Mouse (Mus musculus): Measurements from ENCODE around the gene Ttbk1. TPM values are rescaled to one million over a fixed set of nuclear protein-coding genes. Genes with fewer than 3 reads are reported as not detected.

Gene Ttbk1
- 0.01 TPM in 2 replicates for polyA plus RNA-seq (2012)

DNA sequence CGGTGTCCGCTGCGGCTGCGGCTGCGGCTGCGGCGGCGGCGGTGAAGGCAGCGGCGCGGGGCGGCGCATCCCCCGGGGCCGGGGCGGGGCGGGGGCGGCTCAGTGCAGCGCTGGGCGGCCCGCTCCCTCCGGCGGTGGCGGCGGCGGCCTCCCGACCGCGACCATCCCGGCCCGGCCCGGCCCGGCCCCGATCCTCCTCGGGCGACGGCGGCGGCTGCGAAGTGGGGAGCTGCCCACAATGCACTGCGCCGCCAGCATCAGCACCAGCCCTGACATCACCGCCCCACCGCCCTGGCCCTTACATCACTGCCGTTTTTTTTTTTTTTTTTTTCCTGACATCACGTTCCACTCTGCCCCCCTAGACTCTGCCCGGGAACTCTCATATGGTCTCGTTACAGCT lies at the start of gene Ttbk1:
Gene Ttbk1 (minus strand): TSS at position 245 of the 400 bp plus-strand sequence.
- Histone ChIP-seq H3K36me3 (ENCODE audit: control insufficient read depth) (no peaks in the 10 kb centered on the region), H3K27me3 (ENCODE audit: control insufficient read depth) (peaks cover 74% of the 10 kb centered on the region), H3K9me3 (ENCODE audit: control insufficient read depth, low read length) (peaks cover 3% of the 10 kb centered on the region; the same call in 1 of the 2 replicates), H3K4me1 (ENCODE audit: control insufficient read depth) (no peaks in the 10 kb centered on the region), H3K4me3 (replicated peaks) (no peak within 1 kb of the TSS)
- TF ChIP-seq TAL1 (IDR thresholded peaks at IDR 0.05; ENCODE audit: low read length) (no peak), GATA1 (IDR thresholded peaks at IDR 0.05; ENCODE audit: low read length) (no peak)

DNA sequence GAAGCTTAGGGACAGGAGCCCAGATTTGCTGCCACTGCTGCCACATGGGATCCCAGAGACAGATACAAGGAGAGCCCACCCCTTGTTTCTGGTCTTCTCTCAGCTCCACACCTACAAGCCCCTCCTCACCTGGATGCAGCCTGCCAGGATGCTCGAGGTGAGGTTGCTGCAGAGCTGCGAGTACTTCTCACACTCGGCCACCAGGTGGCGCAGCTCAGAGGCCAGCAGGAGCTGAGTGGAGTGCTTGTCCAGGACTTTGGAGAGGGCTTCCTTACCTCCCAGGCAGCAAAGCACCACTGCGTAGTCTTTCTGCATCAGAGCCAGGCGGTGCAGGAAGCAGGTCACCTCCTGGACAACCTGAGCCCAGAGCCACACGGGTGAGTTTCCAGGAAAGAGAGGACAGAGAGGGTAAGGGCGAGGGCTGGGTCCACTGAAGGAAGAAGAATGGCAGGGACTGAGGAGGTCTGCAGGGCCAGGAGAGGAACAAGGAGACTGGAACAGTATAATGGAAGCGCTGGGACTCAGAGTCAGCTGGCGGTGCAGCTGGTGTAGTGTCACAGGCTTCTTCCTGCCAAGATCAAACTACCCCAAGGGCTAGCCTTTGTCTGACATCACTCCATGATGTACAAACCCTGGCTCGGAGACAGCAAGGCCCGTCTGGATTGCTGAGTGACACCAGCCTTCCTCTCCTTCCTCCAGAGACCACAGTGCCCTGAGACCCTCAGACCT lies 38.3 kb upstream of the Ttbk1 start:
- Histone ChIP-seq H3K9me3 (ENCODE audit: control insufficient read depth, low read length) (no peaks in the 10 kb centered on the region), H3K36me3 (ENCODE audit: control insufficient read depth) (no peaks in the 10 kb centered on the region), H3K4me3 (replicated peaks) (no peak overlapping the region), H3K4me1 (ENCODE audit: control insufficient read depth) (no peaks in the 10 kb centered on the region), H3K27me3 (ENCODE audit: control insufficient read depth) (peaks cover 14% of the 10 kb centered on the region)
- no peak for TF ChIP-seq TAL1 (IDR thresholded peaks at IDR 0.05; ENCODE audit: low read length)

DNA sequence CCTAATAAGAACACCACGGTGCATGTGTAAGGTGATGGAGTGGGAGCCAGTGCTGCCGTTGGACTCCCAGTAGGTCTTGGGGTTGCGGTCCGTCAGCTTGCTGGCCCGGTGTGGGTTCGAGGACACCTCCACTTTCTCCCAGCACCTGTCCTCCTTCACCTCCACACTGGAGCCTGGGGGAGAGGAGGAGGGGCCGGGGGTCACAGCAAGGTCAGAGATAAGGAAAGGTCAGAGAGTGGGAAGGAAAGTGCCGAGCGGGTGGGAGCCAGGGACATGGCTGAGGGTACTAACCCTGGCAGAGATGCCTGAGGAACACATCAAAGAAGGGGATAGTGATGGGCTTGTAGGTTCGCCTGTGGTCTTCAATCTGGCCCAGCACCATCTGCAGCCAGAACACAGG lies 37.6 kb upstream of the Ttbk1 start:
- no peak overlapping the region for H3K4me3 ChIP-seq (replicated peaks)
- no peaks in the 10 kb centered on the region for H3K36me3 ChIP-seq (ENCODE audit: control insufficient read depth)
- H3K9me3 ChIP-seq (ENCODE audit: control insufficient read depth, low read length): no peaks in the 10 kb centered on the region
- H3K27me3 ChIP-seq (ENCODE audit: control insufficient read depth): peaks cover 21% of the 10 kb centered on the region
- no peaks in the 10 kb centered on the region for H3K4me1 ChIP-seq (ENCODE audit: control insufficient read depth)
- TF ChIP-seq GATA1 (IDR thresholded peaks at IDR 0.05; ENCODE audit: low read length): no peak

DNA sequence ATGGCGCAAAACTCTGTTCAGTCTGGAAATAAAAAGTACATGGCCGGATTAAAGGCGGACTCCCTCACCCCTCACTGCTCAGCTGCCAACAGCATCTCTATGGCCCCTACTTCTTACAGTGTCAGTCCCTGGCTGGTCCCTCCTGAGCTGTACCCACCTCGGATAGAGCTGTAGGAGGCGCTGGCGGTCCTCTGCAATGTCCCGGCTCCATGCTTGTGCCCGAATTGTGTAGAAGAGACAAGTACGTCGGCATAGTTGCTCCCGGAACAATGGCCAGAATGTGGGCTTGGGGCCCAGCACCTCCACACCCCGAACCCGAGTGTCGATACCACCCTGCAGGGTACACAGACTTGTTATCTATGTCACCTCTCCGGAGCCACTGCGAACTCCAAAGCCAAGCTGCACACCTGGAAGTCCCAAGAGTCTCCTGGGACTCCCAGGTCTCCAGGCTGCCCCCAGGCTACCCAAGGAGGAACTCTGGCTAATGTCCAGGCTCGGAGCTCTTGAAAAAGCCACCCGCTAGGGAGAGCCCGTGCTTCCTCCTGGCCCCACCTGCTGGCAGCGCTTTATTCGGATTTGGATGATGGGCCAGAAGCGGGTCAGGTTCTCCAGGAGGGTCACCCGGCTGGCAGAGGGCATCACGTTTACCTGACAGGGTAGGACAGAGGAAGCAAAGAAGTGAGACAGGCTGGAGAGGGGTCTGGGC lies 34.6 kb upstream of the Ttbk1 start:
- Histone ChIP-seq H3K9me3 (ENCODE audit: control insufficient read depth, low read length) (no peaks in the 10 kb centered on the region), H3K36me3 (ENCODE audit: control insufficient read depth) (no peaks in the 10 kb centered on the region), H3K4me3 (replicated peaks) (no peak overlapping the region), H3K4me1 (ENCODE audit: control insufficient read depth) (no peaks in the 10 kb centered on the region), H3K27me3 (ENCODE audit: control insufficient read depth) (peaks cover 29% of the 10 kb centered on the region)
- no peak for TF ChIP-seq TAL1 (IDR thresholded peaks at IDR 0.05; ENCODE audit: low read length)
- TF ChIP-seq GATA1 (IDR thresholded peaks at IDR 0.05; ENCODE audit: low read length): no peak

DNA sequence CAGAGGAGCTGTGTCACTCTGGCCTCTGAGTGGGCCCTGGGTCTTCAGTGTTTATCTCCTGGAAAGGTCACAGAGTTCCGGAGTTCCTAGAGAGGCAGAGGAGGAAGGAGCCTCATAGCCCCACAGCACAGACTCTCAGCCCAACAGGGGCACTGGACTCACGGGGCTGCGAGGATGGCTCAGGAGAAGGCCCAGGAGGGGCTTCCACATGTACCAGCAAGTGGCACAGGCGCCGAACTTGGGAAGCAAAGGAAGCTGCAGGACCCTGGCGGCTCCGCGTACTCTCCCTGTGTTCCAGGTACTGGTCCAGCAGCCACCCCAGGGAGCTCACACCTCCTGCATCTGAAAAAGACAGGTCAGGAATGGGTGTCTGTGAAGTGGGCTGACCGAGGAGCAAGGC lies 33.7 kb upstream of the Ttbk1 start:
- H3K4me1 ChIP-seq (ENCODE audit: control insufficient read depth): no peaks in the 10 kb centered on the region
- H3K36me3 ChIP-seq (ENCODE audit: control insufficient read depth): no peaks in the 10 kb centered on the region
- no peaks in the 10 kb centered on the region for H3K9me3 ChIP-seq (ENCODE audit: control insufficient read depth, low read length)
- peaks cover 29% of the 10 kb centered on the region for H3K27me3 ChIP-seq (ENCODE audit: control insufficient read depth)
- no peak overlapping the region for H3K4me3 ChIP-seq (replicated peaks)
- TF ChIP-seq TAL1 (IDR thresholded peaks at IDR 0.05; ENCODE audit: low read length) (no peak), GATA1 (IDR thresholded peaks at IDR 0.05; ENCODE audit: low read length) (no peak)

DNA sequence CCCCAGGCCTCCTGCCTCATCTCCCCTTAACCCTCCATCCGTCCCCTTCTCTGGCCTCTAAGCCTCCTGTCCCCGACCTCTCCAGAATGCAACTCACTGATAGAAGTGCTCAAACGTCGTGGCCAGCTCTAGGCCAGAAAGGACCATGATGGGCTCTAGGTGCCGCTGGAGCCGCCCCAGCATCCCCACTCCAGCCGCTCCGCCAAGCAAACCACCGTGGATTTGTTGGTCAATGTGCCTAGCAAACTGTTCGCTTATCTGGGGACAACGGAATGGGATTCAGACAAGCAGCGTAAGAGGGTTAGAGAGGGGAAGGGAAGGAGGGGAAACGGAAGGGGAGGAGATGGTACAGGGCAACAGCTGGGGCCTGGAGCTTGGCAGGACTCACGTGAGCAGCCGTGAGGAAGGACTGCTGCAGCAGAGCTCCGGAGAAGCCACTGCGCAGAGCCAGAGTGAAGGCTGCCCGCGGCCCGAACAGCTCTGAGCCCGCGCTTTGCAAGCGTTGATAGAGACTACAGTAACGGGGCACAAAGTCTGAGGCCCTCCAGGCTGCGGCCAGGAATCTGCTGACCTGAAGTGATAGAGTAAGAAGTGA lies 33.0 kb upstream of the Ttbk1 start:
- H3K4me1 ChIP-seq (ENCODE audit: control insufficient read depth): no peaks in the 10 kb centered on the region
- TF ChIP-seq GATA1 (IDR thresholded peaks at IDR 0.05; ENCODE audit: low read length): no peak
- no peak for TF ChIP-seq TAL1 (IDR thresholded peaks at IDR 0.05; ENCODE audit: low read length)
- no peaks in the 10 kb centered on the region for H3K36me3 ChIP-seq (ENCODE audit: control insufficient read depth)
- H3K4me3 ChIP-seq (replicated peaks): no peak overlapping the region
- H3K9me3 ChIP-seq (ENCODE audit: control insufficient read depth, low read length): no peaks in the 10 kb centered on the region
- H3K27me3 ChIP-seq (ENCODE audit: control insufficient read depth): peaks cover 29% of the 10 kb centered on the region

DNA sequence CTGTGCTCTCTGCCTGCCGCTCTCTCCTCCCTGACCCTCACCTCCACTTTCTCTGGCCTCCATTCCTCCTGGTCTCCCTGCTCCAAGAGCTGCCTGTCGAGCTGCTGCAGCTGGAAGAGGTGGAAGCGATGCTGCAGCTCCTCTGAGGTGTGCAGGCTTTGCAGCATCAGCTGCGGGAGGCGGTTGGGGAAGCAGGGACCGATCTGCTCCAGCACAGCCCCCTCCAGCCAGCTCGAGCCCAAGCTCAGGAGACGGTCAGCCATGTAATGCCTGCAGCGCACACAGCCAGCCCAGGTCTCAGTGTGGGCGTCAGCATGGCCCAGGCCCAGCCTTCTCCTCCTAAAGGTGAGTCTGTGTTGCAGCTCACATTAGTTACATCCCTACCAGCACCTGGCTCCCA lies 32.5 kb upstream of the Ttbk1 start:
- Histone ChIP-seq H3K9me3 (ENCODE audit: control insufficient read depth, low read length) (no peaks in the 10 kb centered on the region), H3K36me3 (ENCODE audit: control insufficient read depth) (no peaks in the 10 kb centered on the region), H3K4me1 (ENCODE audit: control insufficient read depth) (no peaks in the 10 kb centered on the region), H3K27me3 (ENCODE audit: control insufficient read depth) (peaks cover 29% of the 10 kb centered on the region), H3K4me3 (replicated peaks) (no peak overlapping the region)
- TF ChIP-seq TAL1 (IDR thresholded peaks at IDR 0.05; ENCODE audit: low read length) (no peak), GATA1 (IDR thresholded peaks at IDR 0.05; ENCODE audit: low read length) (no peak)

DNA sequence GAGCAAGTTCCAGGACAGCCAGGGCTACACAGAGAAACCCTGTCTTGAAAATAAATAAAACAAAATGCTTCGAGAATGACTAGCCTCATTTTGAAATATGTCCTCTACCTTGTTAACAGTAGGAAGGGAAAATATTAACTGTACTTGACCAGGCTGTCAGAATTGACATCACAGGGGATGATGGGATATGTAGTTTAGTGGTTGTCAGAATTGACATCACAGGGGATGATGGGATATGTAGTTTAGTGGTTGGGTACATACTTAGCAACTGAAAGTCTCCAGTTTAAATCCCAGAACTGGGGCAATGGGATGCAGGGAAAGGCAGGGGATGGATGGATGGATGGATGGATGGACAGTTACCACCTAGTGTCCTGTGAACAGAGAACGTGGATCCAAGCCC lies 25.9 kb upstream of the Ttbk1 start:
- Histone ChIP-seq H3K4me1 (ENCODE audit: control insufficient read depth) (no peaks in the 10 kb centered on the region), H3K36me3 (ENCODE audit: control insufficient read depth) (no peaks in the 10 kb centered on the region), H3K4me3 (replicated peaks) (no peak overlapping the region), H3K27me3 (ENCODE audit: control insufficient read depth) (peaks cover under 1% of the 10 kb centered on the region; the same call in 1 of the 2 replicates), H3K9me3 (ENCODE audit: control insufficient read depth, low read length) (no peaks in the 10 kb centered on the region)
- TF ChIP-seq GATA1 (IDR thresholded peaks at IDR 0.05; ENCODE audit: low read length): no peak
- TF ChIP-seq TAL1 (IDR thresholded peaks at IDR 0.05; ENCODE audit: low read length): no peak

DNA sequence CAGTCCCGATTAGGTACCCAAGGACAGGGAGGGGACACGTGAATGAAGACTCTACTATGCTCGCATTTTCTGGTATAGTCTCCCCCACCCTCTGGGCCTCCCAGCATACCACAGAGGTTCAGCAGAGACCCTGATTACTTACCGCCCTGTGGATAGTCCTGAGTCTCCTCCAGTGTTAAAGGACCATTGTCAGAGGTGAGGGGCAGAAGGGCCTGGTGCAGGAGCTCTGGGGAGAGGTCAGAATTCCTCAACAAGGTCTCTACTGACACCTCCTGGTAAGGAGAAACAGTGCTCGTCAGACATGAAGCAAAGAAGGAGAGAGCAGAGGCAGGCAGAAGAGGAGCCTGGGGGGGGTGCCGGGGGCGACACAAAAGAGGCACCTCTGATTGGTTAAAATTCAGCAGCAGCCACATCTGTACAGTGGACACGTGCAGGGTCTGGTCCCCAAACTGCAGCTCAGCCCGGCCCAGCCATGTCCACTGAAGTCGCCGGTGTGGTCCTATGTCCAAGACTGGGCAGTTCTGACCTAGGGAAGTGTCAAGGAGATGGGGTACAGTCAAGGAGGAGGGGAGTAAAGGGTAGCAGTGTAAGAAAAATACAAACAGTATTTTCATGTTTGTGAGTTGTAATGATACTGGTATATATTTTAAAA lies 23.7 kb upstream of the Ttbk1 start:
- Histone ChIP-seq H3K36me3 (ENCODE audit: control insufficient read depth) (no peaks in the 10 kb centered on the region), H3K9me3 (ENCODE audit: control insufficient read depth, low read length) (no peaks in the 10 kb centered on the region), H3K4me3 (replicated peaks) (no peak overlapping the region), H3K27me3 (ENCODE audit: control insufficient read depth) (peaks cover 2% of the 10 kb centered on the region; the same call in 1 of the 2 replicates), H3K4me1 (ENCODE audit: control insufficient read depth) (no peaks in the 10 kb centered on the region)
- TF ChIP-seq TAL1 (IDR thresholded peaks at IDR 0.05; ENCODE audit: low read length) (no peak), GATA1 (IDR thresholded peaks at IDR 0.05; ENCODE audit: low read length) (no peak)
